Mouse (Mus musculus): ENCODE measurements at regions not wholly inside any gene's neighbourhood (a gene's known extent, or its start where the extent isn't known, plus 50 kb on each side); places are given as distances from the start of the nearest gene placed in this dataset.
A peak's percentile ranks its signal among the peaks of the same experiment; 100 is the strongest.

DNA sequence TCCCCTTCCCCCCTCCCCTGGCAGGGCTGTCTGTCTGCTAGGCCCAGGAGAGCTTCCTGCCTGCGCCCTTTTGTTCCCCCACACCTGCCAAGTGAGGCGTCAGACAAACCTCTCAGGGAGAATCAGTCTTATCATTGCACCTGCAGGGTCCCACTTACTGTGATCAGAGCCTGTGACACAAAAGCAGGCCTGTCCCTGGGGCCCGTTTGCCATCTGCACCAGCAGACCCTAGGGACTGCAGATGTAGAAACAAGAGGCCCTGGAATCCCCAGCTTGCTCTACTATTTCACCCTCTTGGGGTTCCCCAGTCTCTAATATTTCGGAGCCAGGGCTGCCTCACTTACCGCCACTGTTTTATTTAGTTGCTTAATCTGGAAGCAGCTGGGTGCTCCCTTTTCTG lies 328.9 kb downstream of the Nuak1 start:
- Histone ChIP-seq H3K36me3 (no peaks in the 10 kb centered on the region), H3K27ac (no peak overlapping the region), H3K4me2 (replicated peaks) (no peak overlapping the region), H3K9ac (no peak overlapping the region), H3K4me1 (no peaks in the 10 kb centered on the region), H3K4me3 (no peak overlapping the region), H3K9me3 (no peaks in the 10 kb centered on the region), H3K27me3 (no peaks in the 10 kb centered on the region)
- peak; percentile 28; the same call in 1 of the 2 replicates for ATAC-seq (ENCODE audit: insufficient number of reproducible peaks, insufficient read depth, low FRiP score, low TSS enrichment)
- WGBS = 34% methylated on average over 5 of the region's 5 CpGs

GRCm38 (mm10) chr10:84111909-84112308 lies 328.5 kb downstream of the Nuak1 start:
- no peaks in the 10 kb centered on the region for H3K27me3 ChIP-seq
- ATAC-seq (ENCODE audit: insufficient number of reproducible peaks, insufficient read depth, low FRiP score, low TSS enrichment) = no peak
- H3K27ac ChIP-seq = no peak overlapping the region
- no peaks in the 10 kb centered on the region for H3K9me3 ChIP-seq
- no peak overlapping the region for H3K4me3 ChIP-seq
- H3K9ac ChIP-seq = no peak overlapping the region
- 63% methylated on average over 5 of the region's 5 CpGs for WGBS
- no peak overlapping the region for H3K4me2 ChIP-seq (replicated peaks)
- no peaks in the 10 kb centered on the region for H3K4me1 ChIP-seq
- no peaks in the 10 kb centered on the region for H3K36me3 ChIP-seq

GRCm38 (mm10) chr10:84119952-84120550 lies 320.3 kb downstream of the Nuak1 start:
- no peak for ATAC-seq (ENCODE audit: insufficient number of reproducible peaks, insufficient read depth, low FRiP score, low TSS enrichment)
- H3K27ac ChIP-seq = no peak overlapping the region
- no peak overlapping the region for H3K9ac ChIP-seq
- H3K4me1 ChIP-seq = 0 out of 2 replicates have a peak, but pooled peaks cover 5% of the 10 kb centered on the region
- H3K4me2 ChIP-seq (replicated peaks) = no peak overlapping the region
- no peaks in the 10 kb centered on the region for H3K27me3 ChIP-seq
- WGBS = 88% methylated on average over 8 of the region's 8 CpGs
- H3K4me3 ChIP-seq = no peak overlapping the region
- no peaks in the 10 kb centered on the region for H3K36me3 ChIP-seq
- 0 out of 2 replicates have a peak, but pooled peaks cover 4% of the 10 kb centered on the region for H3K9me3 ChIP-seq

- no peaks in the 10 kb centered on the region for H3K4me1 ChIP-seq
- no peaks in the 10 kb centered on the region for H3K9me3 ChIP-seq
- no peaks in the 10 kb centered on the region for H3K27me3 ChIP-seq
- H3K9ac ChIP-seq = no peak overlapping the region
- no peak overlapping the region for H3K4me3 ChIP-seq
- no peak overlapping the region for H3K4me2 ChIP-seq (replicated peaks)
- 80% methylated on average over 4 of the region's 4 CpGs for WGBS
- no peaks in the 10 kb centered on the region for H3K36me3 ChIP-seq
- no peak overlapping the region for H3K27ac ChIP-seq
- no peak for ATAC-seq (ENCODE audit: insufficient number of reproducible peaks, insufficient read depth, low FRiP score, low TSS enrichment)
Measured at GRCm38 (mm10) chr10:84137019-84137658, 303.3 kb downstream of the Nuak1 start.

GRCm38 (mm10) chr10:84142741-84143454 lies 297.5 kb downstream of the Nuak1 start:
- no peaks in the 10 kb centered on the region for H3K36me3 ChIP-seq
- H3K9me3 ChIP-seq = no peaks in the 10 kb centered on the region
- no peak overlapping the region for H3K27ac ChIP-seq

DNA sequence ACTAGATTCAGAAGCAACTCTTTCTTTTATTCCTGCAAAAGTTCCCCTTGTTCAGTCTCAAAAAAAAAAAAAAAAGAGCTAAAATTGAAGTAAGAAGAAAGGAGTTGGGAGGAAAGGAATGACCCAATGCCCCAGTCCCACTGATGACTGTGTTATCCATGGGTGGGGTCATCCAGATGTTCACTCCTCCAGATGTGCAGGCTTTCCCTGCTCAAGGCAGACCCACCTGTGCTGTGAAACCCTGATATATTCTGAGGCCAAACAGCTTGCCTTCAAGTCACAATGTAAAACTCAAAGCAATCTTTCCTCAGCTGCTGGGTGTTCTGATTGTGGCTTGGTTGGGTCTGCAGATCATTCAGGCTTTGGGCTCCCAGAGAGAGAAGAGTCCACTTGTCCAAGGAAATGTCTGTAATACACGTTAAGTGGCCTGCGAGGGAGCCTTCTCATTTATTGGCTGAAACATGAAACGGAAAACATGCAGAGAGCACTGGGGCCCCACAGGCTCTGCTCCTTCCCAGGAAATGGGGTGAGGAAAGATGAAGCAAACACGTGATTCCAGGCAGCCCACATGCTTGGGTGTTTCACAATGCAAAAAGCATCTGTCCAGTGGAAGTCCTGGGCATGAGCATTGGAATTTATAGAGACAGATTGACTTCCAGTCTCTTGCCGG lies 296.6 kb downstream of the Nuak1 start:
- no peak overlapping the region for H3K4me3 ChIP-seq
- no peaks in the 10 kb centered on the region for H3K9me3 ChIP-seq
- no peak overlapping the region for H3K4me2 ChIP-seq (replicated peaks)
- no peaks in the 10 kb centered on the region for H3K36me3 ChIP-seq
- H3K9ac ChIP-seq = no peak overlapping the region
- H3K27me3 ChIP-seq = no peaks in the 10 kb centered on the region
- no peak overlapping the region for H3K27ac ChIP-seq
- no peak for ATAC-seq (ENCODE audit: insufficient number of reproducible peaks, insufficient read depth, low FRiP score, low TSS enrichment)
- WGBS = 27% methylated on average over 5 of the region's 5 CpGs
- peaks cover 16% of the 10 kb centered on the region for H3K4me1 ChIP-seq

More at GRCm38 (mm10) chr10:84142741-84143454, 297.5 kb downstream of the Nuak1 start:
- no peak for ATAC-seq (ENCODE audit: insufficient number of reproducible peaks, insufficient read depth, low FRiP score, low TSS enrichment)
- Histone ChIP-seq H3K9ac (no peak overlapping the region), H3K4me3 (no peak overlapping the region), H3K4me2 (replicated peaks) (no peak overlapping the region), H3K27me3 (no peaks in the 10 kb centered on the region), H3K4me1 (peaks cover 16% of the 10 kb centered on the region)
- WGBS = 48% methylated on average over 8 of the region's 8 CpGs

DNA sequence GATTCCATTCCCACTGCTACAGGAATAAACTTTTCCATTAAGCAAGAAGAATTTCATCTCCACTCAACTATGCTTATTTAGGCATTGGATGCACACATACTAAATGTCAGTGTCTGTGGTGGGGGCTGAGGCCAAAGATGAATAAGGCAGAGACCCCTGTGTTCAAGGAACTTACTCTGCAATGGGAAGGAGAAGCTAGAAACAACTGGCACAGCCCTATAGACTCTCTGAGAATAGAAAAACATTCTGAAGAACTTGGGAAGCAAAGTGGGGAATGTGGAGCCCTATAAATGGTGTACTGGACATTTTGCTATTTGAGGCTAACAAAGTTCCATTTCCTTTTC lies 296.1 kb downstream of the Nuak1 start:
- Histone ChIP-seq H3K9ac (no peak overlapping the region), H3K27ac (no peak overlapping the region), H3K36me3 (no peaks in the 10 kb centered on the region), H3K9me3 (no peaks in the 10 kb centered on the region), H3K4me3 (no peak overlapping the region), H3K4me2 (replicated peaks) (no peak overlapping the region), H3K4me1 (peaks cover 16% of the 10 kb centered on the region), H3K27me3 (no peaks in the 10 kb centered on the region)
- no peak for ATAC-seq (ENCODE audit: insufficient number of reproducible peaks, insufficient read depth, low FRiP score, low TSS enrichment)

GRCm38 (mm10) chr10:84147305-84147984 lies 293.0 kb downstream of the Nuak1 start:
- H3K9ac ChIP-seq = no peak overlapping the region
- WGBS = 87% methylated on average over 2 of the region's 2 CpGs

DNA sequence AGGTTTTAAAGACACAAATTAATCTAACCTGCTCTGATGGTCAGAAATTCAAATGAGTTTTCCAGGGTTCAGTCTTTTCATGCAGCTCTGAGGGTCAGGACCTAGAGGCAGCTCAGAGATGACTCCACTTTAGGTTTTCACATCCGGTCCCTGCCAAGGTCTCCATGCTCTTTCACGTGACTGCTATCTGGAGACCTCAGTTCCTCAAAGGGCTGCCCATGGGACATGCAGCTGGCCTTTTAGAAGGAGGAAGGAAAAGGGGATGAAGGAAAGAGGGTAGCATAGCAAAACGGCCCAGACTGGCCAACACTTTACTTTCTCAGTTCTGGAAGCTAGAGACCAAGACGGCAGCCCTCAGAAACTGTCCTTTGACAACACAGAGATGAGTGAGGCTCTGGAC lies 276.6 kb downstream of the Nuak1 start:
- ATAC-seq (ENCODE audit: insufficient number of reproducible peaks, insufficient read depth, low FRiP score, low TSS enrichment) = no peak
- Histone ChIP-seq H3K4me3 (no peak overlapping the region), H3K4me1 (0 out of 2 replicates have a peak, but pooled peaks cover 5% of the 10 kb centered on the region), H3K27me3 (0 out of 2 replicates have a peak, but pooled peaks cover 3% of the 10 kb centered on the region), H3K4me2 (replicated peaks) (no peak overlapping the region), H3K9me3 (no peaks in the 10 kb centered on the region), H3K36me3 (no peaks in the 10 kb centered on the region), H3K27ac (no peak overlapping the region), H3K9ac (no peak overlapping the region)
- WGBS = 81% methylated on average over 4 of the region's 4 CpGs

More at GRCm38 (mm10) chr10:84147305-84147984, 293.0 kb downstream of the Nuak1 start:
- H3K4me3 ChIP-seq = no peak overlapping the region
- H3K27ac ChIP-seq = no peak overlapping the region
- no peaks in the 10 kb centered on the region for H3K9me3 ChIP-seq
- H3K36me3 ChIP-seq = no peaks in the 10 kb centered on the region
- H3K27me3 ChIP-seq = no peaks in the 10 kb centered on the region
- H3K4me2 ChIP-seq (replicated peaks) = no peak overlapping the region
- no peak for ATAC-seq (ENCODE audit: insufficient number of reproducible peaks, insufficient read depth, low FRiP score, low TSS enrichment)
- peaks cover 16% of the 10 kb centered on the region for H3K4me1 ChIP-seq

- H3K4me2 ChIP-seq (replicated peaks) = no peak overlapping the region
- no peak overlapping the region for H3K27ac ChIP-seq
- H3K4me3 ChIP-seq = no peak overlapping the region
- 72% methylated on average over 10 of the region's 10 CpGs for WGBS
- no peak overlapping the region for H3K9ac ChIP-seq
- H3K27me3 ChIP-seq = 0 out of 2 replicates have a peak, but pooled peaks cover 3% of the 10 kb centered on the region
- no peak for ATAC-seq (ENCODE audit: insufficient number of reproducible peaks, insufficient read depth, low FRiP score, low TSS enrichment)
- 0 out of 2 replicates have a peak, but pooled peaks cover 5% of the 10 kb centered on the region for H3K4me1 ChIP-seq
- H3K36me3 ChIP-seq = no peaks in the 10 kb centered on the region
- no peaks in the 10 kb centered on the region for H3K9me3 ChIP-seq
Measured at GRCm38 (mm10) chr10:84165832-84166567, 274.4 kb downstream of the Nuak1 start.

- 57% methylated on average over 3 of the region's 3 CpGs for WGBS
- H3K4me1 ChIP-seq = peaks cover 8% of the 10 kb centered on the region; the same call in 1 of the 2 replicates
- ATAC-seq (ENCODE audit: insufficient number of reproducible peaks, insufficient read depth, low FRiP score, low TSS enrichment) = no peak
Measured at GRCm38 (mm10) chr10:84166568-84166905, 273.9 kb downstream of the Nuak1 start.

More at GRCm38 (mm10) chr10:84166568-84166905, 273.9 kb downstream of the Nuak1 start:
- no peak overlapping the region for H3K27ac ChIP-seq
- no peak overlapping the region for H3K4me3 ChIP-seq
- no peaks in the 10 kb centered on the region for H3K9me3 ChIP-seq
- no peaks in the 10 kb centered on the region for H3K36me3 ChIP-seq
- no peak overlapping the region for H3K9ac ChIP-seq
- H3K4me2 ChIP-seq (replicated peaks) = no peak overlapping the region
- H3K27me3 ChIP-seq = 0 out of 2 replicates have a peak, but pooled peaks cover 3% of the 10 kb centered on the region
